Mouse (Mus musculus) layer of hippocampus, adult 9-11 months (tissue): ENCODE results near the gene Hephl1.
A peak's percentile ranks its signal among the peaks of the same experiment; 100 is the strongest.

ENCODE experiments used
- DNase-seq: peaks from one replicate; pipeline ENCODE4 v3.0.0; 2022

Hephl1 gene

GRCm38 (mm10) chr9:15045740-15046139, 66.2 kb downstream of the Hephl1 start:
- no peak for DNase-seq

GRCm38 (mm10) chr9:15045084-15045669, 66.7 kb downstream of the Hephl1 start, which contains the start of gene Panx1:
Gene Panx1 (minus strand): TSS chr9:15045478.
- peak; percentile 70 for DNase-seq

- DNase-seq: no peak
These were observed 67.4 kb downstream of the Hephl1 start for GRCm38 (mm10) chr9:15044391-15045083.

- DNase-seq: no peak
These were observed 70.4 kb downstream of the Hephl1 start for GRCm38 (mm10) chr9:15041556-15041955.

GRCm38 (mm10) chr9:15039848-15040247, 72.1 kb downstream of the Hephl1 start:
- DNase-seq: no peak

- no peak for DNase-seq
These were observed 74.2 kb downstream of the Hephl1 start for GRCm38 (mm10) chr9:15037704-15038103.

GRCm38 (mm10) chr9:15037237-15037636, 74.7 kb downstream of the Hephl1 start:
- no peak for DNase-seq

GRCm38 (mm10) chr9:15036807-15037206, 75.1 kb downstream of the Hephl1 start:
- DNase-seq: no peak

GRCm38 (mm10) chr9:15036405-15036804, 75.5 kb downstream of the Hephl1 start:
- DNase-seq: no peak

- DNase-seq: no peak
These were observed 75.9 kb downstream of the Hephl1 start for GRCm38 (mm10) chr9:15035979-15036378.

GRCm38 (mm10) chr9:15034546-15035273, 77.2 kb downstream of the Hephl1 start:
- no peak for DNase-seq

- no peak for DNase-seq
These were observed 78.2 kb downstream of the Hephl1 start for GRCm38 (mm10) chr9:15033568-15034160.

GRCm38 (mm10) chr9:15032797-15033196, 79.1 kb downstream of the Hephl1 start:
- no peak for DNase-seq

GRCm38 (mm10) chr9:15030771-15031170, 81.1 kb downstream of the Hephl1 start:
- DNase-seq: no peak

- no peak for DNase-seq
These were observed 82.7 kb downstream of the Hephl1 start for GRCm38 (mm10) chr9:15029025-15029727.

GRCm38 (mm10) chr9:15027725-15028124, 84.2 kb downstream of the Hephl1 start:
- DNase-seq: no peak

- DNase-seq: no peak
These were observed 88.9 kb downstream of the Hephl1 start for GRCm38 (mm10) chr9:15023049-15023448.

GRCm38 (mm10) chr9:15021156-15021555, 90.8 kb downstream of the Hephl1 start:
- DNase-seq: no peak

GRCm38 (mm10) chr9:15020561-15021080, 91.3 kb downstream of the Hephl1 start:
- no peak for DNase-seq

GRCm38 (mm10) chr9:15018756-15019131, 93.2 kb downstream of the Hephl1 start:
- DNase-seq: no peak

GRCm38 (mm10) chr9:15017791-15018755, 93.8 kb downstream of the Hephl1 start:
- DNase-seq: peak; percentile 63
